Mouse (Mus musculus) G1E-ER4 (cell line): ENCODE data around the gene Dtx1. TPM values are rescaled to one million over a fixed set of nuclear protein-coding genes. Genes with fewer than 3 reads are reported as not detected.

ENCODE experiments used
- GATA1 ChIP-seq: IDR thresholded peaks from one replicate; pipeline ENCODE4 v1.8.0; 2012; ENCODE audit warnings: low read length, inconsistent platforms
- polyA plus RNA-seq: library from polyadenylated mRNA; stranded (reverse); fragments of >175 nt; gene quantifications from 2 replicates; pipeline ENCODE4 v1.2.3, GENCODE M21; 2012

The Dtx1 gene
- polyA plus RNA-seq, 1 experiment: 0.10 TPM

DNA sequence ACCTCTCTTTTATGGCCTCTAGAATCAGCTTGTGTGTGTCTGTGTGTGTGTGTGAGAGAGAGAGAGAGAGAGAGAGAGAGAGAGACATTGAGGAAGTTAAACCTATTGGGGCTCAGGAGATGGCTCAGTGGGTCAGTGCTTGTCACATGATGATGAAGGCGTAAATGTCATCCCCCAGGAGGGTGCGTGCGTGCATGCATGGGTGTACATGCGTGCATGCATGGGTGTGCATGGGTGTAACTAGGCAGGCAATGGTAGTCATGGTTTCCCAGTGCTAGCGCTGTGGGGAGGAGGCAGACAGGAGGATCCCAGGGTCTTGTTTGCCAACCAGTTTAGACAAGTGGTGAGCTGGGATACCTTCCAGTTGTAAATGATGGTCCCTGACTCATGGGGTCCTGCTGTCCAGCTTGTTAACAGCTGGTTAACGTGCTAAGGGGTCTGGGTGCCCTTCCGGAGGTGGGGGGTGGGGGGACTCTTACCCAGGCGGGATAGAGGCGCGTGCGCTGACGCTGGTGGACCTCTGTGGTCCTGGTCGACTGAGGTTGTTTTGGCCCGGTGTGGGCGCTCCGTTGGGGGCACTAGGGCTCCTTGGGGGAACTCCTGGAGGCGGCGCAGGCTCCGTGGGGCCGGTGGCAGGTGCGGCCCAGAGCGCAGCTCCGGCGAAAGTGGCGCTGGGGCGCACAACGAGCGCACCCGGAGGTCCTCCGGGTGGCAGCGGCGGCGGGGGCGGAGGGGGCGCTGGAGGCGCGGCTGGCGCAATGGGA, 17.6 kb downstream of the Dtx1 start:
- TF ChIP-seq GATA1: no peak

DNA sequence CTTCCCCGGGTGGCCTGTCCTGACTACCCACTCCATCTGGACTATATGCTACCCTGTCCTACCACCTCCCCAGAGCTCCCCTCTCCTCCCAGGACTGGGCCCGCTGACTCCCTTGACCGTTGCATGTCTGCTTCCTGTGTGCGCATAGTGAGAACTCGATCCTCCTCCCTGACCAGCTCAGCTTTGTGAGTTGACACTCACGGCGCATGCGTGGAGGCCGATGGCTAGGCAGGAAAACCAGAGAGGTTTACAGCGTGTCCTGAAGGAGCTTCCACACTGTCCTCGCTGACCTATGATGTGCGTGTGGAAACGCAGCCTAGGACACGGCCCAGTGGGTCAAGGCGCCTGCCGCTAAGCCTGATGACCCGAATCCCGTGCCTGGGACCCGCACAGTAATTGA, 19.7 kb downstream of the Dtx1 start:
- no peak for TF ChIP-seq GATA1

DNA sequence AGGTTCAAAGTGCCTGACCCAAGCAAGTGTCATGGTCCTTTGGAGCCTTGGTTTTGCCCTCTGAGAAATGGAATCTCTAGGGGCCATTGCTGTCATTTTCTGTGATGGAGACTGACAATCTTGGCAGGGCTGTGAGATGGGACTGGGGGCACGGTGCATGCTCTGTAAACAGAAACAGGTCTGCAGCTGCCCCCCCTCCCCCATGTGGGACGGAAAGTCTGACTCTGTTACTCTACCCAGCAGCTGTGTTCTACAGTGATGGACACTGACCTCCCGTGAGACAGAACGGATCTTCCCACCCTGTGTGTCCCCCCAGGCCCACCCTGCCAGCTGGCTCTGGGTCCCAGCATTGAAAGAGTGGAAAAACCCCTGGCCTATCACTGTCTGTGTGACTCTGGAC, 21.3 kb downstream of the Dtx1 start:
- no peak for TF ChIP-seq GATA1

DNA sequence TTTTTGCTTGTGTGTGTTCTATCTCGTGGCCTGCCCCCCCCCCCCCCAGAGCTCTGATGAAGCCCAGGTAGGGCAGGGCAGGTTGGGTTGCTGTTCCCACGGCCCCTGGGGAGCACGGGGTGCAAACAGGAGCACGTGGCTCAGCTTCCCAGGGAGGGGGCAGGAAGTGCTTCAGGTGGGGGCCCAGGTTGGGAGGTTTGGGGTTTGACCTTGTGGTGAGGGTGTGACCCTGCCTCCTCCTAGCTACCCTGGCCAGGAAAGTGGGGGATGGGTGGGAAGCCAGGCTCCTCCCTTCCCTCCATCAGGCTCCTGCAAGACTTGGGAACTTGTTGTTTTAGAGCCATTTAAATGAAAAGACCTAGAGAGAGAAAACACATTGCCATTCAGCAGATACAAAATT, 23.3 kb downstream of the Dtx1 start:
- TF ChIP-seq GATA1: no peak

DNA sequence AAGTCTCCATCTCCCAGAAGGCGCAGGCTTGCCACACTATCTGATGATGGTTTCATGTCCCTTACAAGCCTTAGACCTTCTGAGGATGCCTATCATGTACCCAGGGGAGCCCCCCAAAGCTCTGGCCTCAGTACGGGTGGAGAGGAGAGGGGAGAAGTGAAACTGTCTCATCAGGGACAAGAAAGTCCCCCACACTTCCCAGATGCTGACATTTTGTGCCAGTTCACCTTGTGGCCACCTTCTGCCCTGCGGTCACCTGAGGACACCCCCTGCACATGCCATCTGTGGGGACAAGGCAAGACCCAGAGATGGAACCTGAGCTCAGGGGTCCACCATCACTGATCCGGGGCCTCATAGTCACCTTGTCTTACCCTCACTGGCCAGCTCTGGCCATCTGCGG, 23.8 kb downstream of the Dtx1 start:
- TF ChIP-seq GATA1: no peak

DNA sequence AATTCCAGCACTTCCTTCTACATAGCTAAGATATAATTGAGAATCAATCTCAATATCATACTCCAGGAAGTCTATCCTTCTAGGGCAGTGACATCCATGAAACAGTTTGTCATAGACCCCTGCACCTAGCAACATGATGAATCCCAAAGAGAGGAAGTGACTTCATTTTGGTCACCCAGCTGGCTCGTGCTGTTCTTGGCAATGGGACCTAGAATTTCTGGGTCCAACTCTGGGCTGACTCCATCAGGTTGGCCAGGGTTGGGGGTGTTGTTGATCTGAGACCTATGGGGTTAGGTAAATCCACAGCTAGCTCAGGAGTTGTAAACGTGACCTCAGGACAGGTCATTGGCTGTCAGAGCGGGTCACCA, 24.3 kb downstream of the Dtx1 start:
- no peak for TF ChIP-seq GATA1

DNA sequence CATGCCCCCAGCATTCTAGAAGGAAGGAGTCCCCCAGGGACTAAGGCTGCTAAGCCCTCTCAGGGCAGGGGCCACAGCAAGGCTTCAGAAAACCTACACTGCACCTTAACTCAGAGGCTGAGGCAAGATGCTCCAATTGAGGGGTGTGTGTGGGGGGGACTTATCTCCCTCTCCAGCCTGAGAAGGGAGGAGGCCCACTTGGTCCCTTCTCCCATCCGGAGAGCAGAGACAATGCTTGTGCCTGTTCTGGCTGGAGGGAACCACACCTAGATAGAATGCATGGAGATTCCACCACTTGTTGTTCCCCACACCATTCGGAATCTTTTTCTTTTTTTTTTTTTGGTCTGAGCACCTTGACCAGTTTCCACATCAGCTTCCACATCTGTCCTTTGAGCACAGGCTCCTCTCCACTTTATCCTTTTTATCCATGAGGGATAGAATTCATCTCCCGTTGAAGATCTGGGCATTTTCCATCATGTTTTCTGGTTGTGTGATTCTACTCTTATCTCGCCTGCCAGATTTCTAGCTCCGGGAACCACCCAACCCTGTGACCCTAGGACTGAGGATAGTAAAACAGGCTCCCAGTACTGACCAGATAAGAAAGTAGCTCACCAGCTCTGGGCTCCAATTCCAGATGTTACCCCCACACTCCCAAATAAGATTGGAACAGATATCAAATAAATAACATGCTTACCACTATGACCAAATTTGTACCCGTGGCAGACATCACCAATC, 24.8 kb downstream of the Dtx1 start:
- TF ChIP-seq GATA1: peak; percentile 60

DNA sequence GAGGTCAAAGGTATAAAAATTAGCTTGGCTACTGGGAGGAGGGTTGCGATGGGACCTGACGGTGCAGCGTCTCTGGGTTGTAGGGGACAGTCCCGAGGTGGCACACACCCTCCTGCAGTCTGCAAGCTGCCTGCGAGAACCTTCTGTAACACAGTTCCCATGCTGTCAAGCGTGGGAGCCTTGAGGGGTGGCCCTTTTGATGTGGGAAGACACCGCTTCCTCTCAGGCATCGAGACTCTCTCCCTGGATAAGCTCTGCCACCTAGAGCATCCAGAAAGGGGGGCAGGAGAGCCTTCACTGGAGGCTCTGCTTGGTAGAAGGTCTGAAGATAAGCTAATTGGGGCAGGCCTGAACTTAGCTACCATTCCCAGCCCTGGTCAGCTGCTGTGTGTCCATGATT, 26.0 kb downstream of the Dtx1 start:
- no peak for TF ChIP-seq GATA1

DNA sequence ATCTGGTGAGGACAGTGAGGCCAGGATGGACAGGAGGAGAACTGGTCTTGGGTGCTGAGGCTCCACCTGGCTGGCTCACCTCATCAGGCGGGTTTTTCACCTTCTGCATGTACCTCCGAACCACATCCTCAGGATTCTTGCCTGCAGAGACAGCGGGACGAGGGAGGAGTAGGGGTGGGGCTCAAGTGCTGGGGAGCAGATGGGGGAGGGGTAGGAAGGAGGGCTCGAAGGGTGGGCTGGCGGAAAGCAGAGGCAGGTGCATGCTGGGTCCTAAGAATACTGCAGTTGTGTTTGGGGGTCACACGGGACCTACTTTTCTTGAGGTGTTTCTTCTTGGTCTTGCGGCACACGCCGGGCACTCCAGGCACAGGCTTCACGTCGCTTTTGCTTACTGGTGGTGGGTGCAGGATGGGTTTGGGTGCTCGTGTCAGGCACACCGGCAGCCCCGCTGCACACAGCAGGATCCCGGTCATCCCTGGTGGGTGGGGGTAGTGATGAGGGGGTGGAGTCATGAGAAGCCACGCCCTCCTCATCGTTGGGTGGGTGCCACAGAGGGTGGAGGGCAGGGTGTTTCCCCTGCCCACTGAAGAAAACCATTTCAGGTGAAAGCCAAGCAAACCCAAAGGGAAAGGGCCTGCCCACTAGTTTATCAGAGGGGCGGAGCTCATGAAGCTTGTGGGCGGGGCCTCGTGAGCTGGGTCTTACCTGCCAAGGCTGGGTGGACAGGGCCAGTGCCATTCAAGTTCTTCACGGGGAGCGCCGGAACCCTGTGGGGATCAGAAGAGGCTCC, 28.6 kb downstream of the Dtx1 start:
- no peak for TF ChIP-seq GATA1

DNA sequence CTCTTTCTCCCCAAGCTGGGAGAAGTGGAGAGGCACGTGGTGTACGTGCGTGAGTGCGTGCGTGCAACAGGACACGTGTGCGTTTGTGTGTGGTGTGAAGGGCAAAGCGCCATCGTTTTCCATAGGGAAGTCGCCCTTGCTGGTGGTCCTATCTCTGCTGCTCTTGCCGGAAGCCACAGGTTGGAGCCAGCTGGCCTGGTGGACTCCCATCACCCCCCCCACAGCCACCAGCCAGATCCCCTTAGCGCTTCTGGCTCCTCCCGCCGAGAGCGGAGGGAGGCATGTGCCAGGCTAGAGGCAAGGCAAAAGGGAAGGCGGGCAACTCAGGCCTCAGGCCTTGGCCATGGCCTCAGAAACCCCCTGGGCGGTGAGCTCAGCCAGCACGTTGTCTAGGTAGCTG, 30.8 kb downstream of the Dtx1 start:
- no peak for TF ChIP-seq GATA1

DNA sequence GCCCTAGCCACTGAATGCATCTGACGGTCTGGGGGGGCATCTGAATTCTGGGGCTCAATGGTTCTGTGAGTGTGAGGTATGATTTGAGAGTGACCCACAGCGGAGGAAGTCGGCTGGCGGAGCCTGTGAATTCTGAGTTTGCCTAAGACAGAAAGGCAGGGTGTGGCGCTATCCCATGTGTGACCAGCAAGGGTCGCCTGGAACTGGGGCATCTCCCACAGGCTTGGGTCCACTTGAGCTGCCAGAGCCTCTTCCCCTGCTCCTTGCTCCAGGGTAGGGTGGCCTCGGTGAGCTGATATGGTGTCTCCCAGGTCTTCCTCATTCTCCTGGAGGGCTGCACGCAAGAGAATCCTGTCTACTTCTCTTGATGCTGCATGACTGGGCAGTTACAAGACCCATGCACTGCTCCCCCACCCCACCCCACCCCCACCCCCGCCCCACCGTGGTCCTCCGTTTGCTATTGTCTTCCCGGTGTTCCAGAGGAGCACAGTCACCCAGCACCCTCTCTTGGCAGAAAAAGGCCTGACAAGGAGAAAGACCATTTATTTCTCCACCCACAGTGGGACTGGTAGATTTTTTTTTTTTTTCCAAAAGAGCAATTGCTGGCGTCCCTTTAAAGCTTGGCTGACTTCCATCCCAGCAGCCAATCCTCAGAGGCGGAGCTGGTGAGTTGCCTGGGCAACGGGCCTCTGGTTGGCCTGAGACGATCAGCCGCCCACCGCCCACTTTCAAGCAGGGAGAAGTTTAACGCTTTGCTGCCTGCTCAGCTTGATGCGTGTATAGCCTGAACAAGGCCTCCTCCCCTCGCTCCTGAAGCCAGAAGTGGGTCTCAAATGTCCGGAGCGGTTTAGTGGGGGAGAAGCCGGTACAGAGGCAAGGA, 31.8 kb downstream of the Dtx1 start:
- no peak for TF ChIP-seq GATA1

DNA sequence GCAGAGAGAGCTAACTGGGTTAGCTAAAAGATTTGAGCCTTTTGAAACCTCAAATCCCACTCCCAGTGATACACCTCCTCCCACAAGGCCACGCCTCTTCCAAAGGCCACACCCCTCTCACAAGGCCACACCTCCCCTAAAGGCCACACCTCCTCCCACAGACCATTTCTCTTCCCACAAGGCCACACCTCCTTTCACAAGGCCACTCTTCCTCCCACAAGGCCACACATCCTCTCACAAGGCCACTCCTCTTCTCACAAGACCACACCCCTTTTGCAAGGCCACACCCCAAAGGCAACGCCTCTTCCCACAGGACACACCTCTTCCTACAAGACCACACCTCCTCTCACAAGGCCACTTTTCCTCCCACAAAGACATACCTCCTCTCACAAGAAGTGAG, 34.2 kb downstream of the Dtx1 start:
- no peak for TF ChIP-seq GATA1

DNA sequence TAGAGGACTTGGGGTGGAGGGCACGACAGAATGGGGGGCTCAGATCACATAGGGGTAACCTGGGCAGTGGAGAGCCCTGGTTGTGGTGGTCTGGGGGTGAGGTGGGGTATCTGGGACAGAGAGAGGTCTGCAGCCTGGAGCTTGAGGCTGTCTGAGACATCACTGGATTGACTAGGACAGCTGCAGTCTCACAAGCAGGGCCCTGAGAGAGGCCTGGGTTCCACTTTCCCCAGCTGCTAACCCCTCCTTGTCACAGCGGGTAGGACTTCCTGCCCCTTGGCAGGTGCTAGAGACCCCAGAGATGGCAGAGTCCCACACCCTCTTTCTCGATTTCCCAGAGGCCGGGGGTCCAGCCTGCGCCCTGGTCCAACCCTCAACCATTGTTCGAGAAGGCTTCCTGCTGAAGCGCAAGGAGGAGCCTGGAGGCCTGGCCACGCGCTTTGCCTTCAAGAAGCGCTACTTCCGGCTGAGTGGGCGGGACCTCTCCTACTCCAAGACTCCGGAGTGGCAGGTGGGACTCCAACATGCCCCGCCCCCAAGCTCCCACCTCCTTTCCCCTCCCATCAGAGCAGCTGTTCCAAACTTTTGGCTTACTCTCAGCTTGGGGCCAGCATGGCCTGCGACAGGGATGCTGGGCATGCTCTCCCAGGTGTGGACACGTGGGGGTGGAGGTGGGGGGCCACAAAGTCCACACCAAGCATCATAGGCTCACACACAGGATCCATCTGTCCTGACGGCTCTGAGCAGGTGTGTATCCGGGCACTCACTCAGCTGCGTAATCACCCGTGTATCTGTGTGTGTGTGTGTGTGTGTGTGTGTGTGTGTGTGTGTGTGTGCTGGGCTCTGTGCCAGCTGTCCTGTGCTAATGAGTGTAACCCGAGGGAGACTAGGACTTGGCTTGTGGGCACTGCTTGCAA, 37.2 kb downstream of the Dtx1 start:
- no peak for TF ChIP-seq GATA1

DNA sequence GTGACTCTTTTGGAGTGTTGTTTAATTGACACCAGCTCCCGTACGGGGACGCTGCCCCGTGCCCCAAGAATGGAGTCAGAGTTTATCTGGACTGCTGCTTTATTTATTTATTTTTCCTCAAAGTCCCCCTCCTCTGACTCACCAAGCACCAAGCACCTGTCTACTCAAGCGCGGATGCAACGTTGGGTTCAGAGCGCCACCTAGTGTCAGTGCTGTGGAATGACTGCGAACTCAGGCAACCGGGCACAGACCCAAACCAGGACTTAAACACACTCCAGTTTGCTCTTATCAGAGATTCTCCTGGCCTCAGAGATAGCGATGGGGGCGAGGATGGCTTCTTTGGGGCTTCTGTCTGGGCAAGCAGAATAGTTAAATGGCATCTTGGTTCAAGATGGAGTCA, 38.1 kb downstream of the Dtx1 start:
- no peak for TF ChIP-seq GATA1
